Mouse (Mus musculus) layer of hippocampus, adult 9-11 months (tissue): ENCODE measurements at regions not wholly inside any gene's neighbourhood (a gene's known extent, or its start where the extent isn't known, plus 50 kb on each side); places are given as distances from the start of the nearest gene placed in this dataset.

Experiments used
- DNase-seq: peaks from one replicate; pipeline ENCODE4 v3.0.0; 2022

DNA sequence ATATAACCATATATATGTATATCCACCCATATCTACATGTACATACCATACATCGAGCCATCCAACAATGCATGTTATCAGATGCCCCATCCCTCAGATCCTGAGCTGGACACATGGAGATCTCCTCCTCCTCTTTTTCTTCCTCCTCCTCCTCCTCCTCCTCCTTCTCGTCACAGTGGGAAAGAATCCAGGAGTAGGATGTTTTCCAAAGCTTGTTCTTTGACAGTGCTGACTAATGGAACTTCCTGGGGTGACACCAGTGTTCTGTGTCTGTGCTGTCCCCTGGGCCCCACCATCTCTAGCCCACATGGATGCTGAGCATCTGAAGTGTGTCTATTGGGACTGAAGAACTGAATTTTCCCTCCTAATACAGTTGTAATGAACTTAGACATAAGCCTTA is 60.0 kb upstream of the Thy1 start:
- DNase-seq = no peak

DNA sequence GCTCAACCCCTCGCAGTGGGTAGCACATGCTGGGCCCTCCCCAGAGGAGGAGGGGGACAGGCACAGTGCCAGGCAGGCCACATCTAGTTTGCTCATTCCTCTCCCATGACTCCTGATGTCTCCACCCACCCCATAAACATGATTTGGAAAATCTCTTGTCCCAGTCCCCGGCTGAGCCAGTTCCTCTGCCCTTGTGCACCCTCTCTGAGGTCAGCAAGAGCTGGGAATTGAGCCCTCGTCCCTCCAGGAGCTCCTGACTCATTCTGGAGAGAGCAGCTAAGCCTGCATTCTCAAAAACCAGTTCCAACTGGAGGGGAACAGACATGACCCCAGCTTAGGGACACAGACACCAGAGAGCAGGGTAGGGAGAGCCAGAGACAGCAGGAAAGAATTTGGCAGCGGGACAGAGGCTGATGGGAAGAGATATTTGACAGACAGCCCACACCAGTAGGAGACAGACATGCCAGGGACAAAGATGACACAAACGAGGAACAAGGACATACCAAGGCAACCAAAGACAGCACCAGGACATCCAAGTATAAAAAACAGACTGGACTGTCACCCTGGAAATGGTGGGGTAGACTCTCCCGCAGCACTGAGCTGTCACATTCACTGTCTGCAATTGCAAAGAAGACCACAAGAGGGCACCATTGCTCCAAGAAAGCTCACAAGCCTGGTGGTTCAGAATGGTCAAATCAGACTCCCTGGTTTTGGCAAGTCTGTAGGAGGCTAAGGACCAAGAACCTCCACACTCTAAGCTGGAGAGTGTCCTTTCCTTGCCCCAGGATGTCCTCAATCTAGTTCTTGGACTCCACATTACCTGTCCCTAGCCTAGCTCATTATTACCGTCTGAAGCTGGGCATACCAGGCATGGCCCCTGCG is 58.8 kb upstream of the Thy1 start:
- peak; percentile 80 for DNase-seq

DNA sequence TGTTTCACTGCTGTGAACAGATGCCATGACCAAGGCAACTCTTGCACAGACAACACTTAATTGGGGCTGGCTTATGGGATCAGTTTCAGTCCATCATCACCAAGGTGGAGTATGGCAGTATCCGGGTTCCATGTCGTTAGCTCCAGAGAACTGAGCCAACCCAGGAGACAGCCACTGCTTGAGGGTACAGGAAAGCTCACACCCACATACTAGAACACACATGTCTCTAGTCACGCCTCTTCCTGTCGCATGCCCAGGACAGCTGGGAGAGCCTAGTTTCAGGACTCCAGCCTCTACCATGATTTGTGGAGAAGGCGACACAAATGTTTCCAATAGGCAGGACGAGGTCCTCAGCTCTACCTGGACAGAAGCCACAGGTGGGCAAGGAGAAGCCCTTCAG is 55.2 kb upstream of the Thy1 start:
- peak; percentile 20 for DNase-seq

DNA sequence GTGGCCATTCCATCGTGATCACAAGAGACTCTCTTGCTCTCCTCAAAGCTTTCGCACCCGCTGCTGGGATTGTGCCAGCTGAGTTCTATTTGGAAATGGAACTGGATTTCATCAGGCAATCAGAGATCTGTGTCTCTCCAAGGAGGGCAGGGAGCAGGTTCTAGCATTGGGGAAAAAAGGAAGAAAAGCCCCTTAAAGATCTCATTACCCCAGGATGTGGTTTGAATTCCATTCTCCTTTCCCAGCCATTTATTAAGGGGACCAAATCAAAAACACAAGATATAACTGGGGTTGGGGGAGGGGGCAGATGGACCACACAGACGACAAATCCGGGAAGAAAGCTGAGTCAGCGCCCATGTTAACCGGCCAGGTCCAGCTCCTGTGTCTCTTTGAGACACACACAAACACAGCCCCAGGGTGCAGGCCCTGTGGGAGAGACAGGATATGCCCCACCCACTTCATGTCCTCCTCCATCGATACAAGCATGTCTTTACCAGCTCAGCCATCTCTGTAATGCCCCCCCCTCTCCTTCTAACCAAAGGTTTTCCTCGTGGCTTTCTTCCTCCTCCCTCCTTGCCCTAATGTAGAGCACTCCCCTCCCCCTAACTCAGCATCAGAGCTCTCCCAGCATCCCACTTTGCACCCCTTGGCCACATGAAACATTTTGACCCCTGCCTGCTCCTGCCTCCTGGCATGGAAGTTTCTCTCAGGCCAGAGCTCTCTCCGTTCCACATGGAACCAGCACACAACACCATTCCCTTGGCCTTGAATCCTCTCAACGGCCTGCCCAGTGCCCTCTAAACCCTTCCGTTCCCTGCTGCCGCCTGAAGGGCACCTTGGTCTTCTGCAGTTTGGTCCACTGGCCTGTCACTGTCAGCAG is 54.0 kb upstream of the Thy1 start:
- no peak for DNase-seq

DNA sequence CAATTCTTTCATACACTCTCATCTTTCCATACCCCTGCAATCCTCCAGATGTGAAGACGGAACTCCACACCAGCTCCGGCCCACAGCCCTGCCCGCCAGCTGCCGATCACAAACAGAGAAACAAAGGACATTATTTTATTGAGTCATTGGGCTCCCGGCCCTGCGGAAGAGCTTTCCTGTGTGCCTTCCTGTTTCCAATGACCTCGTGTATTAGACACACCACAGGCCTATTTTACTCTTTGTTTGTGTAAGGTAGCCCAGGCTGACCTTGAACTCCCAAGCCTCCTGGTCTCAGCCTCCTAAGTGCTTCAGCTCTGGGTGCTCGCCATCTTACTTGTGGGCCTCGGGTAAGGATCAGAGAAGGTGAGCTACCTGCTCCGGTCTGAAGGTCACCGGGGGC is 53.1 kb upstream of the Thy1 start:
- no peak for DNase-seq

DNA sequence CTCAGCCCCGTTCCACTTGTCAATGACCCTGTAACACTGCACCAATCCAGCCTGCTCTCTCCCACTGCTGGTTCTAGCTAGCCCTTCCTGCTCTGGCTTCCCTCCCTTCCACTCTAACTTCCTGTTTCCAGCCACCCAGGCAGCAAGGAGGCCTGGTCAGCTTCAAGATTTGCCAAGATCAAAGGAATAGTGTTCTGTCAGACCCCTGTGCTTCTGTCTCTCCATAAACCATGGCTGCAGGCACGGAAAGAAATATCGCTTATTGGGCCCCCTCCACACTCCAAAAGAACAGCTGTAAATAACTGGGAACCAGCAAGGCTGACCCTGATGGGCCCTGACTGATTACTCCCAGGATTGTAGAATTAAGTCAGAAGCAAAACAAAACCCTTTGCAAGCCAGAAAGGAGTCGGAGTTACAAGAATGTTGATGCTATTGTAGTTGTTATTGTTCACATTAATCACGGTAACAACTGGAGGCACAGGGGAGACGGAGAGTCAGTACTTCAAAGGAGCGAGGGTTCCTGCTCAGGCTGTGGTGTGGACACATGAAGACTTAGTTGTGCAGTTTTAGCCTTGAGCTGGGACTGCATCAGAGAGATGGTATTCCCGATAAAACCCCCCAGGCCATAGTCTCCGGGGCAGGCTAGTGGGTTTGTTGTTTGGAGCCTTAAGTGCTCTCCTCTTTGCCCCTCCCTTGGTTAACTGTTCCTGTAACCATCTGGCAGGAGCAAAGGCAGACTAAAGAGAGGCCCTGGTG is 49.8 kb upstream of the Thy1 start:
- DNase-seq = no peak
